Comparison of ENCODE assay signal across 8 mouse cellular contexts in genomic region chr3:145950034-145950814, GRCm38 (mm10). TPM values are rescaled to one million over a fixed set of nuclear protein-coding genes. Genes with fewer than 3 reads are reported as not detected.
DNase-seq lines count a peak whose midpoint lies in the region; ATAC-seq and TF ChIP-seq lines count a peak whose summit lies in the region.

No protein-coding gene starts in this region.

- WGBS in limb, embryonic 13.5 days = 6% methylated on average over 15 of the region's 15 CpGs
- 9% methylated on average over 15 of the region's 15 CpGs for WGBS in midbrain, embryonic 14.5 days
- WGBS in thymus, adult 2 months = 7% methylated on average over 15 of the region's 15 CpGs

- peaks cover 5% of the 10 kb centered on the region for H3K36me3 ChIP-seq in limb, embryonic 13.5 days
- H3K36me3 ChIP-seq in midbrain, embryonic 14.5 days (ENCODE audit: control insufficient read depth, insufficient read depth, low read length) = peaks cover 2% of the 10 kb centered on the region
- H3K36me3 ChIP-seq in thymus, adult 2 months (ENCODE audit: control insufficient read depth, insufficient read depth, low read length) = peaks cover under 1% of the 10 kb centered on the region; the same call in 1 of the 2 replicates

- H3K27me3 ChIP-seq in limb, embryonic 13.5 days = no peaks in the 10 kb centered on the region
- no peaks in the 10 kb centered on the region for H3K27me3 ChIP-seq in midbrain, embryonic 14.5 days (ENCODE audit: control insufficient read depth, insufficient read depth, low read length)
- no peaks in the 10 kb centered on the region for H3K27me3 ChIP-seq in thymus, adult 2 months (ENCODE audit: control insufficient read depth, insufficient read depth, low read length)

- TF ChIP-seq CTCF in cortical plate, adult 2 months (IDR thresholded peaks at IDR 0.05; ENCODE audit: extremely low read depth, insufficient read depth, low read length) = peak; percentile 78
- no peak for TF ChIP-seq CTCF in thymus, adult 2 months (IDR thresholded peaks at IDR 0.05; ENCODE audit: borderline replicate concordance, control insufficient read depth, extremely low read depth, insufficient read depth, low read length, poor library complexity)

- peak; percentile 84 for ATAC-seq in limb, embryonic 13.5 days (ENCODE audit: low FRiP score, low read depth)
- ATAC-seq in midbrain, embryonic 14.5 days (ENCODE audit: low FRiP score, low TSS enrichment) = peak; percentile 80

- DNase-seq in ovary, postnatal 14 days (ENCODE audit: low spot score) = peak; percentile 43
- DNase-seq in ovary, adult 18-20 months (ENCODE audit: low spot score) = no peak
- DNase-seq in heart, adult 18-20 months = peak; percentile 64 to 72
- peak; percentile 48 for DNase-seq in kidney, adult 18-20 months
- peak; percentile 85 for DNase-seq in midbrain, embryonic 14.5 days
- peak; percentile 26 for DNase-seq in thymus, adult 2 months

- TF ChIP-seq POLR2A in cortical plate, adult 2 months (IDR thresholded peaks at IDR 0.05; ENCODE audit: extremely low read depth, insufficient read depth, low read length) = no peak
- no peak for TF ChIP-seq POLR2A in thymus, adult 2 months (IDR thresholded peaks at IDR 0.05; ENCODE audit: control insufficient read depth, extremely low read depth, insufficient read depth, low read length, poor library complexity)

- peak overlapping the region; percentile 58 for H3K4me2 ChIP-seq in limb, embryonic 13.5 days (replicated peaks)
- H3K4me2 ChIP-seq in midbrain, embryonic 14.5 days (ENCODE audit: low read length) = peak overlapping the region; percentile 48

- H3K9me3 ChIP-seq in limb, embryonic 13.5 days = no peaks in the 10 kb centered on the region
- no peaks in the 10 kb centered on the region for H3K9me3 ChIP-seq in midbrain, embryonic 14.5 days (ENCODE audit: control insufficient read depth, low read length)

- no peak overlapping the region for H3K4me3 ChIP-seq in cortical plate, adult 2 months (ENCODE audit: insufficient read depth, low read length)
- peak overlapping the region; percentile 14; the same call in 1 of the 2 replicates for H3K4me3 ChIP-seq in limb, embryonic 13.5 days
- H3K4me3 ChIP-seq in midbrain, embryonic 14.5 days (replicated peaks; ENCODE audit: low read depth, low read length) = 0 out of 2 replicates have a peak overlapping the region, but pooled peaks have one; percentile 3
- peak overlapping the region; percentile 21 for H3K4me3 ChIP-seq in thymus, adult 2 months (ENCODE audit: control insufficient read depth, insufficient read depth, low read length)

- peak overlapping the region; percentile 45; the same call in 1 of the 2 replicates for H3K9ac ChIP-seq in limb, embryonic 13.5 days
- peak overlapping the region; percentile 37 for H3K9ac ChIP-seq in midbrain, embryonic 14.5 days (replicated peaks; ENCODE audit: low read length)

- H3K27ac ChIP-seq in cortical plate, adult 2 months (ENCODE audit: insufficient read depth, low read length) = no peak overlapping the region
- no peak overlapping the region for H3K27ac ChIP-seq in limb, embryonic 13.5 days
- H3K27ac ChIP-seq in midbrain, embryonic 14.5 days (replicated peaks; ENCODE audit: low read depth, low read length) = no peak overlapping the region
- peak overlapping the region; percentile 61 for H3K27ac ChIP-seq in thymus, adult 2 months (ENCODE audit: control insufficient read depth, insufficient read depth, low read length)

- H3K4me1 ChIP-seq in cortical plate, adult 2 months (ENCODE audit: control insufficient read depth, insufficient read depth, low read length) = no peaks in the 10 kb centered on the region
- H3K4me1 ChIP-seq in limb, embryonic 13.5 days = peaks cover 7% of the 10 kb centered on the region; the same call in 1 of the 2 replicates
- 0 out of 2 replicates have a peak, but pooled peaks cover 3% of the 10 kb centered on the region for H3K4me1 ChIP-seq in midbrain, embryonic 14.5 days (ENCODE audit: control insufficient read depth, insufficient read depth, low read length)
- peaks cover 15% of the 10 kb centered on the region for H3K4me1 ChIP-seq in thymus, adult 2 months (replicated peaks; ENCODE audit: control insufficient read depth, insufficient read depth, low read length)

RNA-seq across cellular contexts. Expression of gene 2410004B18Rik, which starts 12.4 kb away (rescaled TPM):
- 34.6 and 38.2 TPM in 2 replicates for polyA plus RNA-seq in cortical plate, adult 2 months (2012; rRNA removed)
- 10 to 100 TPM; 18.0 to 20.6 TPM for total RNA-seq in heart, adult 18-20 months (2021)
- 48.6 and 51.3 TPM in 2 replicates for polyA plus RNA-seq in limb, embryonic 13.5 days (2015; fragmentation: Nextera tagmentation; extraction: Ambion mirVana)
- 76.6 and 85.3 TPM in 2 replicates for polyA plus RNA-seq in midbrain, embryonic 14.5 days (2014; fragmentation: Nextera tagmentation; extraction: Ambion mirVana)
- 19.2 and 20.6 TPM in 2 replicates for polyA plus RNA-seq in thymus, adult 2 months (2012; rRNA removed)

RNA-seq across cellular contexts. Expression of gene Bcl10, which starts 27.6 kb away (rescaled TPM):
- polyA plus RNA-seq in cortical plate, adult 2 months (2012; rRNA removed) = 11.8 TPM in 2 replicates
- total RNA-seq in heart, adult 18-20 months (2021) = 10 to 100 TPM; 16.1 to 16.5 TPM
- polyA plus RNA-seq in limb, embryonic 13.5 days (2015; fragmentation: Nextera tagmentation; extraction: Ambion mirVana) = 50.8 and 51.3 TPM in 2 replicates
- 34.3 and 42.3 TPM in 2 replicates for polyA plus RNA-seq in midbrain, embryonic 14.5 days (2014; fragmentation: Nextera tagmentation; extraction: Ambion mirVana)
- polyA plus RNA-seq in thymus, adult 2 months (2012; rRNA removed) = 17.3 and 21.1 TPM in 2 replicates

RNA-seq across cellular contexts. Expression of gene Syde2, which starts 37.4 kb away (rescaled TPM):
- polyA plus RNA-seq in cortical plate, adult 2 months (2012; rRNA removed) = 1.9 and 2.0 TPM in 2 replicates
- 10 to 100 TPM; 16.2 to 16.7 TPM for total RNA-seq in heart, adult 18-20 months (2021)
- polyA plus RNA-seq in limb, embryonic 13.5 days (2015; fragmentation: Nextera tagmentation; extraction: Ambion mirVana) = 1.9 and 2.3 TPM in 2 replicates
- polyA plus RNA-seq in midbrain, embryonic 14.5 days (2014; fragmentation: Nextera tagmentation; extraction: Ambion mirVana) = 0.50 and 0.62 TPM in 2 replicates
- 3.5 and 4.6 TPM in 2 replicates for polyA plus RNA-seq in thymus, adult 2 months (2012; rRNA removed)
